Mouse (Mus musculus) brain, adult 2 months (tissue): Measurements from ENCODE around the gene Ano1.
A peak's percentile ranks its signal among the peaks of the same experiment; 100 is the strongest.

Source experiments
- DNase-seq: peaks from one replicate; pipeline ENCODE4 v3.0.0; 2011; ENCODE audit warnings: low read depth, low spot score

The Ano1 gene

GRCm38 (mm10) chr7:144751833-144752232, at the start of gene Ano1:
Ano1 (minus strand) TSS chr7:144751974.
- no peak for DNase-seq

GRCm38 (mm10) chr7:144798471-144798870, 46.7 kb upstream of the Ano1 start:
- DNase-seq: peak; percentile 76

- peak; percentile 78 for DNase-seq
Observed at GRCm38 (mm10) chr7:144796986-144797735, 45.4 kb upstream of the Ano1 start.

GRCm38 (mm10) chr7:144795976-144796474, 44.3 kb upstream of the Ano1 start:
- DNase-seq: no peak

GRCm38 (mm10) chr7:144793296-144793695, 41.5 kb upstream of the Ano1 start:
- DNase-seq: no peak

GRCm38 (mm10) chr7:144791426-144791825, 39.7 kb upstream of the Ano1 start:
- DNase-seq: no peak

- peak; percentile 10 for DNase-seq
Observed at GRCm38 (mm10) chr7:144789601-144790556, 38.1 kb upstream of the Ano1 start.

- peak; percentile 22 for DNase-seq
Observed at GRCm38 (mm10) chr7:144788631-144789030, 36.9 kb upstream of the Ano1 start.

- DNase-seq: no peak
Observed at GRCm38 (mm10) chr7:144787501-144787900, 35.7 kb upstream of the Ano1 start.

- DNase-seq: no peak
Observed at GRCm38 (mm10) chr7:144786571-144786970, 34.8 kb upstream of the Ano1 start.

- DNase-seq: no peak
Observed at GRCm38 (mm10) chr7:144784176-144784575, 32.4 kb upstream of the Ano1 start.

GRCm38 (mm10) chr7:144782402-144782801, 30.6 kb upstream of the Ano1 start:
- DNase-seq: no peak

GRCm38 (mm10) chr7:144781337-144781736, 29.6 kb upstream of the Ano1 start:
- no peak for DNase-seq

GRCm38 (mm10) chr7:144780190-144780589, 28.4 kb upstream of the Ano1 start:
- DNase-seq: no peak

GRCm38 (mm10) chr7:144779691-144780090, 27.9 kb upstream of the Ano1 start:
- no peak for DNase-seq

GRCm38 (mm10) chr7:144777805-144778204, 26.0 kb upstream of the Ano1 start:
- no peak for DNase-seq

GRCm38 (mm10) chr7:144775804-144776447, 24.2 kb upstream of the Ano1 start:
- peak; percentile 78 for DNase-seq

- DNase-seq: no peak
Observed at GRCm38 (mm10) chr7:144775214-144775613, 23.4 kb upstream of the Ano1 start.

GRCm38 (mm10) chr7:144774283-144774682, 22.5 kb upstream of the Ano1 start:
- no peak for DNase-seq

- no peak for DNase-seq
Observed at GRCm38 (mm10) chr7:144770116-144770515, 18.3 kb upstream of the Ano1 start.

- DNase-seq: no peak
Observed at GRCm38 (mm10) chr7:144769434-144770080, 17.8 kb upstream of the Ano1 start.
